Mouse (Mus musculus) liver, embryonic 18 days (tissue): Measurements from ENCODE around the gene Zfp825. TPM values are rescaled to one million over a fixed set of nuclear protein-coding genes. Genes with fewer than 3 reads are reported as not detected.

Experiments used
- polyA plus RNA-seq: library from polyadenylated mRNA; depleted of rRNA; stranded (reverse); fragments of >200 nt; gene quantifications from 2 replicates; pipeline ENCODE4 v1.2.3, GENCODE M21; 2012; rRNA removed

Gene Zfp825
- polyA plus RNA-seq, result 3.7 and 3.9 TPM in 2 replicates

GRCm38 (mm10) chr13:74493911-74494679, at the start of gene Zfp825:
Gene Zfp825 (minus strand): TSS chr13:74493992.

Other genes with a start within 250 kb of the Zfp825 start
- 0.10 and 0.22 TPM in 2 replicates for gene Ahrr, start 201.7 kb downstream of the Zfp825 start, polyA plus RNA-seq
- 61.4 and 64.4 TPM in 2 replicates for gene Pdcd6, start 176.4 kb downstream of the Zfp825 start, polyA plus RNA-seq
- gene Sdha, start 143.7 kb downstream of the Zfp825 start, polyA plus RNA-seq, result 109 and 111 TPM in 2 replicates
- gene Ccdc127, start 143.7 kb downstream of the Zfp825 start, polyA plus RNA-seq, result 3.8 and 4.9 TPM in 2 replicates
- 0.07 and 0.13 TPM in 2 replicates for gene Lrrc14b, start 130.0 kb downstream of the Zfp825 start, polyA plus RNA-seq
- gene Zfp72, start 103.2 kb downstream of the Zfp825 start, polyA plus RNA-seq, result 0.26 and 0.37 TPM in 2 replicates
- gene Ftl1-ps1, start 94.3 kb downstream of the Zfp825 start, polyA plus RNA-seq, result 37.8 and 60.0 TPM in 2 replicates
- 12.3 and 13.8 TPM in 2 replicates for gene Erap1, start 145.6 kb upstream of the Zfp825 start, polyA plus RNA-seq